Mouse (Mus musculus) T-helper 1 cell (primary cell): ENCODE measurements around the gene Iqgap3.

Experiments used
- in situ Hi-C: fragments of 300-600 bp; cut with MboI, MseI; formaldehyde crosslinking; loops from one replicate; pipeline ENCODE4 v1.15.1; 2025; ENCODE audit warnings: high pct_unique_total_duplicates

Iqgap3 gene

GRCm38 (mm10) chr3:88137821-88138220 is 56.0 kb downstream of the Iqgap3 start:
- in situ Hi-C loops: no loop called here

GRCm38 (mm10) chr3:88138336-88139242 is 56.8 kb downstream of the Iqgap3 start:
- in situ Hi-C loops: no loop called here

GRCm38 (mm10) chr3:88139243-88140177 is 57.7 kb downstream of the Iqgap3 start:
- in situ Hi-C loops: loop anchor here (5.0 to 10.0 kb wide), 2 partner anchors 38 to 1915 kb away; partner anchors contain the start of gene Lrba

GRCm38 (mm10) chr3:88140178-88140902 is 58.6 kb downstream of the Iqgap3 start:
- in situ Hi-C loops: loop anchor here (5.0 to 10.0 kb wide), 2 partner anchors 37 to 1916 kb away; partner anchors contain the start of gene Lrba

- in situ Hi-C loops: loop anchor here (5.0 to 10.0 kb wide), 2 partner anchors 36 to 1916 kb away; partner anchors contain the start of gene Lrba
Observed at GRCm38 (mm10) chr3:88140903-88141430, 59.2 kb downstream of the Iqgap3 start.

- in situ Hi-C loops: loop anchor here (5.0 to 10.0 kb wide), 2 partner anchors 36 to 1917 kb away; partner anchors contain the start of gene Lrba
Observed at GRCm38 (mm10) chr3:88141439-88141786, 59.6 kb downstream of the Iqgap3 start.

GRCm38 (mm10) chr3:88141787-88142523 is 60.2 kb downstream of the Iqgap3 start, which contains the start of gene Mef2d:
TSS of gene Mef2d (plus strand) at chr3:88142372.
- in situ Hi-C loops: loop anchor here (5.0 to 10.0 kb wide), 2 partner anchors 35 to 1917 kb away; partner anchors contain the start of gene Lrba

GRCm38 (mm10) chr3:88142546-88142915 is 60.8 kb downstream of the Iqgap3 start:
- in situ Hi-C loops: loop anchor here (5.0 to 10.0 kb wide), 2 partner anchors 35 to 1918 kb away; partner anchors contain the start of gene Lrba

GRCm38 (mm10) chr3:88142916-88143771 is 61.4 kb downstream of the Iqgap3 start:
- in situ Hi-C loops: loop anchor here (5.0 to 10.0 kb wide), 2 partner anchors 34 to 1918 kb away; partner anchors contain the start of gene Lrba

- in situ Hi-C loops: loop anchor here (5.0 to 10.0 kb wide), 2 partner anchors 33 to 1919 kb away; partner anchors contain the start of gene Lrba
Observed at GRCm38 (mm10) chr3:88143961-88144486, 62.3 kb downstream of the Iqgap3 start.

GRCm38 (mm10) chr3:88144648-88145410 is 63.1 kb downstream of the Iqgap3 start:
- in situ Hi-C loops: loop anchor here (5.0 to 10.0 kb wide), 3 partner anchors 32 to 1920 kb away; partner anchors contain the start of genes Lmna and Lrba

GRCm38 (mm10) chr3:88145411-88145782 is 63.6 kb downstream of the Iqgap3 start:
- in situ Hi-C loops: loop anchor here (5.0 to 10.0 kb wide), 2 partner anchors 362 to 1921 kb away; partner anchors contain the start of genes Lmna and Lrba

- in situ Hi-C loops: loop anchor here (5.0 to 10.0 kb wide), 2 partner anchors 361 to 1921 kb away; partner anchors contain the start of genes Lmna and Lrba
Observed at GRCm38 (mm10) chr3:88145952-88146351, 64.2 kb downstream of the Iqgap3 start.

- in situ Hi-C loops: loop anchor here (5.0 to 10.0 kb wide), 2 partner anchors 361 to 1922 kb away; partner anchors contain the start of genes Lmna and Lrba
Observed at GRCm38 (mm10) chr3:88146376-88147112, 64.8 kb downstream of the Iqgap3 start.

GRCm38 (mm10) chr3:88147444-88147843 is 65.7 kb downstream of the Iqgap3 start:
- in situ Hi-C loops: loop anchor here (5.0 to 10.0 kb wide), 2 partner anchors 360 to 1923 kb away; partner anchors contain the start of genes Lmna and Lrba

- in situ Hi-C loops: loop anchor here (5.0 to 10.0 kb wide), 2 partner anchors 359 to 1923 kb away; partner anchors contain the start of genes Lmna and Lrba
Observed at GRCm38 (mm10) chr3:88147866-88148265, 66.1 kb downstream of the Iqgap3 start.
